Mouse (Mus musculus): ENCODE measurements around the gene Bcas1.
"Not testable (repeated sequence)": the region's sequence is repeated elsewhere in the genome, so short reads cannot be mapped to it uniquely, and the experiment has no call there.

Gene Bcas1

GRCm38 (mm10) chr2:170427704-170428103 is at the start of gene Bcas1:
Bcas1 (minus strand) TSS chr2:170427845.
- no peak for DNase-seq (ENCODE audit: low spot score)

DNA sequence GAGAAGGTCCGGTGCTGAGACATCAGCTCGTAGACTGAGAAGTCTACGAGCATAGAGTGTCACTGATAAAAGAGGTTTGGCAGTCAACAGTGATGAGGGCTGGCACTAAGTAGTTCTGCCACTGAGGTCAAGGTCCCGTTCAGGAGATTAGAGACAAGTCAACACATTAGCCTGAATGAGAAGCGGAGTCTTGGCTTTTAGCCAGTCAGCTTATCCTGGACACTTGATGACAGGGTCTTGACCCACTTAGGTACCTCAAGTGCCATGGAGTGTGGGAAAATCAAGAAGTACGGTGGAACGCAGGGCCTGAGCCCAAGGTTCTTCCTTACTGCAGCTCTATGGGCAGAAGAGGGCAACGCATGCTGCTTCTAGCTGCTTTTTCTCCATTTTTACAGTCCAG is 49.0 kb upstream of the Bcas1 start:
- no peak for DNase-seq (ENCODE audit: low spot score)

DNA sequence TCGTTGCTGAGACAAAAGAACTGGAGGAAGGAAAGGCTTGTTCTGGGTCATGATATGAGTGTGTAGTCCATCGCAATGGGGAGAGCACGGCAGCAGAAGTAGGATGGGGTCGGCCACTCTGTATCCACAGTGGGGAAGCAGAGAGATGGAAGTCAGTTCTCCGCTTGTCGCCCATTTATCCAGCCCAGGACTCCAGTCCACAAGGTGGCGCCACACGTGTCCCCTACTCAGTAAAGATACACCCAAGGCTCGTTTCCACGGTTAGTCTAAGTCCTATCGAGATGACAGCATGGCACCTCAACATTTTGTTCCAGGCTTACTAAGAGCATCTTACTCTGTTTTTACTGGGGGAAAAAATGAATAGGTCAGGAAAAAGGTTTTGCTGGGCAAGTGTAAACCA is 48.6 kb upstream of the Bcas1 start:
- peak; percentile 30 for DNase-seq (ENCODE audit: low spot score)

DNA sequence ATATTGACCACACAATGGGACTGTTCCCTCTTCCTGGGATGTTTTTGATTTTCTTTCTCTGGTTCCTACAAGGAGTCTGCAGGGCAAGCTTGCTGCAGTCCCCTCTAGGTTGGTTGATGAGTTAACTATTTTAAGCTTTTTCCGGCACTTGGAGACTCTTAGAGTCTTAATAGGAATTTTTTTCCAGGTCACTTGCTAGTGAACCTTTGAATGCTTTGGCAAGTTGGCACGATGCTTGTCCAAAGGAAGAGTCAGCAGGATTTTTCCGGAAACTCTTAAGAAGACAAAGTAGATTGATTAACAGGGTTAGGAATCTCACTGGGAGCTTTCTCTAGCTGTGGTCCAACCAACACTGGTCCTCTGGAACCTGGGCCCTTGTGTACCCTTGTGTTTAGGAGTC is 47.5 kb upstream of the Bcas1 start:
- no peak for DNase-seq (ENCODE audit: low spot score)

DNA sequence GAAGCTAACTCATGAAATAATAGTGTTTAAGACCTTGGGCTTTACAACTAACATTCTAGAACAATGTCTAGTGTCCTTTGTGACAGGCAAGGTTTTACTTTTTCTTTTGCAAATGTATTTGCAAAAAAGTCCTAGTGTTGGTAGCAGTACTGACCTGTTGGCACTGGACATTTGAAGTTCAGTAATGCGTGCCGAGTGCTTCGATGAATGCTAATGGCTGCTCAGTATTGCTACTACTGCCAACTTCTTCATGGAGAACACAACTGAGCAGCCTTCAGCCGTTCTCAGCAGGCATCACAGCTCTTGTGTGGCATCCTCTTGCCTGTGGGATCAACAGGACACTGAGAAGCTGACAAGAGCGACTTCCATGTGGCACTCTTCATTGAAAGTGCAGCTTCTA is 46.5 kb upstream of the Bcas1 start:
- no peak for DNase-seq (ENCODE audit: low spot score)

DNA sequence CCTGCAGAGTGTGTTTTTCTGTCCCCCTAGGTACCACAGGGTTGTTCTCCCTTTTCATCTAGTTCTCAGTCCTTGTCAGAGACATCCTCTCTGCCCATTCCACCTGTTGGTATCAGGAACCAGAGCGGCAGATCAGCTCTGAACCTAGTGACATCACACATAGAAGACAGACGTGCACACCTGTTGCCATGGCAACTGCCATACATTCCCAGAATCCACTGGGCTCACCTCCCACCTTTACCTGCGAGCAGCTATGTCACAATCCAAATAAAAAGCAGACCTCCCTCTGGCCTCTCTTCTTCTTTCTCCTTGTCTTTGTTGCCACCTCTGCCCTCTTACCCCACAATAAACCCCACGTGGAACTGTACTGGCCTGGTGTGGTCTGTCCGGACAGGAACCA is 42.9 kb upstream of the Bcas1 start:
- no peak for DNase-seq (ENCODE audit: low spot score)

DNA sequence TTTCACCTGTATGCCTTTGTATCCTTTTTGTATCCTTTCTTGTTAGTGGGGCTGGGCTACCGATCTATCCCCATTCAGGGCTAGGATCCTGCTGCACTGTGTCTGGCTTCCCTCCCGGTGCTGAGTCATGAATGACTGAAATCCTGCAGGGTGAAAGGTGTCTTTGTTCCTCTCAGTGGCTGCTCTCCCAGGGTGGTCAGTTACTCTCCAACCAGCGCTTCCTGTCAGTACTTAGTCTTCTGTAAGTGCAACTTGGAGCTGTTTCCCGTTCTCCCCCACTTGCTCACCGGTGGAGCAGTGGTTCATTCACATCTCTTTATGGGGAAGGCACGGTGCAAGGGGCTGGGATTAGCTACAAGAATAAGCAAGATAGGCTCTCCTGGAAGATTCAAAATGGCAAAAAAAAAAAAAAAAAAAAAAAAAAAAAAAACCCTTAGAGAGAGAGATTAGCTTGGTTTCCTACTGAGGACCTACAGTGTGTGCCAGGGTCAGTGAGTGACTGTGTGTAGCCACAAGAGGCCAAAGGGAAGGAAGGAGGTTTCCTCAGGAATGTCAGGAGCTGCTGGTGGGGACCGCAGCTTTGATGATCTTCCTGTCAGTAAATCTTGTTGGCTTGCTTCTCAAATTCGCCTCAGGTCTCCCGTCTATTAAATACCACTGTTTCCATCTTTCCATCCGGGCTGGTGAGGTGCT is 42.1 kb upstream of the Bcas1 start:
- peak; percentile 70 for DNase-seq (ENCODE audit: low spot score)

- no peak for DNase-seq (ENCODE audit: low spot score)
Measured at GRCm38 (mm10) chr2:170468009-170468408, 40.4 kb upstream of the Bcas1 start.

- DNase-seq (ENCODE audit: low spot score), result no peak
Measured at GRCm38 (mm10) chr2:170464817-170465216, 37.2 kb upstream of the Bcas1 start.

GRCm38 (mm10) chr2:170461652-170462051 is 34.0 kb upstream of the Bcas1 start:
- DNase-seq (ENCODE audit: low spot score), result no peak

GRCm38 (mm10) chr2:170459805-170460204 is 32.2 kb upstream of the Bcas1 start:
- DNase-seq (ENCODE audit: low spot score), result no peak

DNA sequence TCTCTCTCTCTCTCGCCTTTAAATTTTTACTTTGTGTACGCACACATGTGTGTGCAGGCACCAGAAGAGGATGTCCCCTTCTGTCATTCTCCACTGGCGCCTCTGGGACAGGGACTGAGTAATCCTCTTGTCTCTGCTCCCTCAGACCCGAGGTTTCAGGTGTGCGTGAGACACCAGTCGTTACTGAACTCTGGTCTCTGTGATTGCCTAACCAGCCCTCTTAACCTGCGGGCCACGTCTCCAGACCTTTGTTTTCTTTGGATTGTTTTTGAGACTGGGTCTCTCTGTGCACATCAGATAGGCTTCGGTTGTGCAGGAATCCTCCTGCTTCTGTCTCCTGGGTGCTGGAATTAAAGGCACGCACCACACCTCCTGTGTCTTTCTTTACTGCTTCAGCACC is 31.5 kb upstream of the Bcas1 start:
- no peak for DNase-seq (ENCODE audit: low spot score)

- DNase-seq (ENCODE audit: low spot score), result not testable (repeated sequence)
Measured at GRCm38 (mm10) chr2:170453809-170454208, 26.2 kb upstream of the Bcas1 start.

DNA sequence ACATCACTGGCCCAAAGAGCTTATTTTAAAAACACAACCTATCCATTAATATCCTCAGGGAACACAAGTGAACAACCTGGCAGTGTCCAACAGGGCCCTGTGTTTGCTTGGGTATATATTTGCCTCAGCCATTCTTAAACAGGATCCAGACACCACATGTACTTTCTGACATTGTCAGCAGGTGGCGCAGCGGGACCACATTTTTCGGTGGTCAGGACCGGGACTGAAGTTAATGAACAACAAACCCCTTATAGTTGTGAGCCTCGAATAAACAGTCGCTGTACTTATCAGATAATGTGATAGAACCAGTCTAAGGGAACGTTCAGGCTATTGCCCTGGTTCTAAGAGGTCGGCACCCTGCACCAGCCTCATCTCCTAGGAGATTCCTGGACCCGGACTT is 23.3 kb upstream of the Bcas1 start:
- DNase-seq (ENCODE audit: low spot score), result peak; percentile 35

DNA sequence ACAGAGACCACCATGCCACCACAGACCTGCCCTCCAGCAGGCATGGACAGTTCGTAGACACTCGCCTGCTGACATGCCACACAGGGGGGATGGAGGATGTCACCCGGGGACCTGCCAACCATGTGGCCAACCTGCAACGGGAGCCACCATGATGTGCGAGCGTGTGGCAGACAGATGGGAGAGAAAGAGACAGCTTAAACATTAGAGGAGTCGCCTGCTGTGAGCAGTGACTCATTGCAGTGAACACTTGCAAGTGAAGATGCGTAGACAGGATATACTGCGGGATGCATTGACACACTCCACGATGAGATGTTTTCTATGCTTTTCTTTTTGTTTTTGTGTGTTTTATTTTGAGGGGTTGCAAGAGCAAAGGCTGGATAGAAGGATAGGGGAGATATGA is 20.0 kb upstream of the Bcas1 start:
- no peak for DNase-seq (ENCODE audit: low spot score)

- no peak for DNase-seq (ENCODE audit: low spot score)
Measured at GRCm38 (mm10) chr2:170446843-170447383, 19.3 kb upstream of the Bcas1 start.

DNA sequence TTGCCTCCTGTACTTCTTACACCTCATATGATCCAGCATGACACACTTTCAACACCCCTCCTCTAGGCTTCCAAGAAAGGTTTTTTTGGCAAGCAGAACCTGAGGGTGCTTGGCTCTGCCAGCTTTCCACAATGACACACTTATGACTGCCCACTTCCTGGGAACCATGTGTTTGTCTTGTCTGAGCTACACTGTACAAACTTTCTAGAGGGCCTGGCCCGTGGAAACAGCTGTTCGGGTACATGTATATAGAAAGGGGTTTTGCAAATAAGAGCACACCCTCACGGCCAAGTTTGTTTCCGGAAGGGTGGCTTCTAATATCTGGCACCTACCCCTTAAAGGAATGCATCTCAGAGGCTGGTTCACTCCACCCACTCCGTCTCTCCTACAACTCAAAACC is 18.2 kb upstream of the Bcas1 start:
- no peak for DNase-seq (ENCODE audit: low spot score)

DNA sequence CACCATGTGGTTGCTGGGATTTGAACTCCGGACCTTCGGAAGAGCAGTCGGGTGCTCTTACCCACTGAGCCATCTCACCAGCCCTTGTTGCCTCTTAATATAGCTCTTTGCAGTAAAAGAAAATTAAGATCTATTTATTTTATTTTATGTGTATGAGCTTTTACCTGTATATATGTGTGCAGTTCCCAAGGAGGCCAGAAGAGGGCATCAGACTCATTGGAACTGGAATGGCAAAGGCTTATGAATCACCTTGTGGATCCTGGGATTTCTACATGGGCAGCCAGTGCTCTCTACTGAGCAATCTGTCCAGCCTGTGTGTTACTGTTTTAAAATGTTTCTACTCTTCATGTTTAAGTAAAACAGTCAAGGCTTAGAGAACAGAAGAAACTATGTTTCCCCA is 14.9 kb upstream of the Bcas1 start:
- no peak for DNase-seq (ENCODE audit: low spot score)

DNA sequence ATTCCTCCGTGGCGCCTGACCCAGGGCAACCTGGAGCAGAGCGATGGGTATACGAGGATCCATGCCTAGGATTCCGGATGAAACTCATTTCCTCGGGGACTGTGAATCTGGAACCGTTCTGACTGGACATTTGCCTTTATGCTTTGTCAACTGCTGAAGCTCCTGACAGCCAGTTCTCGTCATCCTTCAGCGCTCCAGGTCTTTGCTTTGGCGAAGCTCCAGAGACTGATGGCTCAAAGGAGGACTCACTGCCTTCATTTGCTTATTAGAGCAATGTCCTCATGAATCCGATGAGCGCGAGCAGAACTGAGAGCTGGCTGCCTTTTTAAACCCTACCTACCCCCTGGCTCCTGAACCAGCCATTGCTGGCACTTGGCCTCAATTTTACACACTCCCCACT is 11.1 kb upstream of the Bcas1 start:
- DNase-seq (ENCODE audit: low spot score), result no peak

- no peak for DNase-seq (ENCODE audit: low spot score)
Measured at GRCm38 (mm10) chr2:170436204-170436603, 8.6 kb upstream of the Bcas1 start.

GRCm38 (mm10) chr2:170432152-170432551 is 4.5 kb upstream of the Bcas1 start:
- no peak for DNase-seq (ENCODE audit: low spot score)

DNA sequence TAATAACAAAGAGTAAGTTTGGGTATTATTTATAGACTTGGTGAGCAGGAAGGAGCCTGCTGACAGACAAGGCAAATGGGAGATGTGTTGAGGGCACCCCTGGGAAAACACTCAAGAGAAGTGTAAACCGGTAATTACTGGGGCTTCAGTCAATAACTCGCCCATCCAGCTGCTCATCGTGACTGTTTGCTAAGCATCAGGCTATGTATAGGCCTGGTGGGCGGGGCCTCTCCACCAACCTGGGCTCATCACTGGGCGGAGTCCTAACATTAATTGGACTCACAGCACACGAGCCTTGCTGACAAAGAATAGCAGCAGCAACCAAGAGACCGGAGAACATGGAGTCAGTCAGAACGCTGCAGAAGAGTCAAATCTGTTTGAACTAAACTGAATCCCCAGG is 1.3 kb upstream of the Bcas1 start:
- no peak for DNase-seq (ENCODE audit: low spot score)

GRCm38 (mm10) chr2:170424131-170424530 is 3.5 kb downstream of the Bcas1 start:
- no peak for DNase-seq (ENCODE audit: low spot score)

DNA sequence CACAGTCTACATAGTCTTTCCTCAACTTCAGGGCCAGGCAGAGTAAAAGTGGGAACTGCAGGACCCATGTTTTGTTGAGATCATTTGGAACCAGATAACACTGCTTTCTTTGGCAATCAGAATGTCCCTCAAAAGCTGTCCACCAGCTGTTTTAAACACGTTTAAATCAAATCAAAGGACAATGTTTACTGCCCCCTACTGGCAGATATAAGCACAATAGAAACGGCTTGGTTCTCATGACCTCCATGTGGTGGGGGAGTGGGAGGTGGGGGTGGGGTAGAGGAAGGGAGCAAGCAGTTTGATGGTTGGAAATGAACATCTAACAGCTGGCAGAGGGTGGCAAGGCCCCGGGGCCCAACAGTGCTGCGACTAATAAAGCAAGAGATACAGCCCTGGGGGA is 5.7 kb downstream of the Bcas1 start:
- DNase-seq (ENCODE audit: low spot score), result no peak
